Mouse (Mus musculus) inflammation-experienced regulatory T-cells, adult 6 months (primary cell): ENCODE data around the gene Mrpl27. TPM values are rescaled to one million over a fixed set of nuclear protein-coding genes. Genes with fewer than 3 reads are reported as not detected.
A peak's percentile ranks its signal among the peaks of the same experiment; 100 is the strongest.
"Not testable (repeated sequence)": the region's sequence is repeated elsewhere in the genome, so short reads cannot be mapped to it uniquely, and the experiment has no call there.

Experiments
- ATAC-seq: one replicate; pipeline ENCODE4 v1.8.0; 2017
- polyA plus RNA-seq, 3 experiments: library from polyadenylated mRNA; unstranded; fragments of 100-300 nt; shearing (Covaris generic); gene quantifications; one replicate each; pipeline ENCODE4 v1.2.1; 2017

The Mrpl27 gene
- polyA plus RNA-seq, 3 experiments from 2014 or later: 60.7 to 91.2 (median 68.4) TPM

DNA sequence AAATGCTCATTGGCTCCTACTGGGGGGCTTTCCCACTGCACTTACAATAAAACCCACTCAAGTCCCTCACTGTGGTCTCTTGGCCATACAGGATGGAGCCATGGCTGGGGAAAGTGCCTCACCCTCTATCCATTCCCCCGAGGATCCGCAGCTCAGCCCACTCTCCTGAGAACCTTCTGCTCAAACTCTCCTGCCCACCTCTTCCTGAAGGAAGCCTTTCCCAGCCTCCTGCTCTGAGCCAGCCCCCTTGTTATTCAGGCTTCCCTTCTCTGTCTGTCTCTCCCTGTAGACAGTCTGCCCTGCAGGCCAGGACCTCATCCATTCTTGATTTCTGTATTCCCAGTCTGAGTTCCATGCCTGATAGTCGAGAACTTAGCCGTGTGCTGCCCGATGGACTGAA, 21.4 kb downstream of the Mrpl27 start:
- no peak for ATAC-seq

DNA sequence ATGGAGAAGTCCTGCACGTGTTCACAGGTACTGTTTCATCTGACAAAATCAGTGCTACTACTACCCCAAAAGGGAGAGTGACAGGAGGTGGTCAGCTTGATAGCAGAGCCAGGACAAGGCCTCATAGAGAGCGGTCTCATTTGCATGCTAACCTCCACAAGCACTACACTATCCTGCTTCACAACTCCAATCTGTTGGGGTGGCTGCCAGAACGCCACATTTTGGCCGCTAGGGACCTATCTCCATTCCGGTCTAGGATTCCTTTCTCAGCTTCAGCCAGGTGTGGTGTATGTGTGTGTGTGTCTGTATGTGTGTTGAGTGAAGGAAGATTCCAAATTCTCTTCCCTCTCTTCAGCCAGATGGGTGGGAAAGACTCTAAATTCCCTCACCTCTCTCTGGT, 21.9 kb downstream of the Mrpl27 start:
- ATAC-seq: no peak

DNA sequence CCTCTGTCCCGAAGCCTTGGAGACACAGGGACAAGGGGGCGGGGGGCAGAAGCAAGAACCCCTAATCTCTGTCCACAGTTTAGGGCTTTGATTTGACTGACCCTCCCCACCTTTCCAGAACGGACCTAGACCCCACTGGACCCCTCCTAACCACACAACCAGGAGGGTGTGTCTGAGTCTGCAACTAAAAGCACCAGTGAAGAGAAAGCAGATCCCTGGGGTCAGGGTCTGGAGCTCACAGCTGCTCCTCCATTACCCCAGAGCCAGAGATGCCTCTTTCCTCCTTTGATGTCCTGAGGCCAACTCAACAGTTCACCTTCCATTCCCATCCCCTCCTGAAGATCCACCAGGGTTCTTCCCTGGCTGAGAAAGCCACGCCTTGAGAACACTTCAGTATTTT, 22.7 kb downstream of the Mrpl27 start:
- no peak for ATAC-seq

DNA sequence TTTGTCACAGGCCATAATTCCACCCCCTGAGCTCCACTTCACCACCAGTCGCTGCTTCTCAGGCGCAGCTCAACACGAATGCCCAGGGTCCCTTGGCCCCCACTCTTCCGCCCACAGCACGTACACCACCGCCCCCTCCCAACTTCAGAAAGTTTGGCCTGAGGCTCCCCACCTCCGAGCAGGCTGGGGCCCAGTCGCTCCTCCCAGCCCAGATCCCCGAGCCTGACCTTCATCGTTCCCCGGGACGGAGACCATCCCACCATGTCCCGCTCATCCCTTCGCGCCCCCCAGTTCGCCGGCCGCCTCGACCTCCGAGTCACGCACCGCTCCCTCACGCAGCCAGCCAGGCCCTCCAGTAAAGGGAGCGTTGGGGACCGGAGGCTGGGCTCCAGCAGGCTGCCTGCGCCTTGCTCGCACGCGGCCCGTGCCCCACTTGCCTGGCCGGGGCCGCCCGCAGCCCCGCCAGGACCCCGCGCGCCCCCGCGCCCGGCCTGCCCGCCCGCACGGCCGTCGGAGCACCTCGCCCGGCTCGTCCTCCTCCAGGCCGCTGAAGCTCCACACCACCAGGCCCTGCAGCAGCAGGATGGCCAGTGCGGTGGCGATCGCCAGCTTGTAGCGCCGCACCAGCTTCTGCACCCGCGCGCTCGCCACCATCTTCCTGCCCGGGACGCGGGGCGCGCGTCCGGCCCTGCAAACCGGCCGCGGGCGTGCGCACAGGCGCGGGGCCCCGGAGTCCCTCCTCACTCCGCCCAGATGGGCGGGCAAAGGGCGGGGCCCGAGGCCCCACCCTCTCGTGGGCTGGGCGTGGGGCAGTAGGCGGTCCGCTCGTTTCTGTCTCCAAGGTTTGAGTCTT, 23.4 kb downstream of the Mrpl27 start, which contains the start of gene Xylt2:
Gene Xylt2 (minus strand): TSS at position 762 of the 853 bp plus-strand sequence.
- ATAC-seq: peak; percentile 90

DNA sequence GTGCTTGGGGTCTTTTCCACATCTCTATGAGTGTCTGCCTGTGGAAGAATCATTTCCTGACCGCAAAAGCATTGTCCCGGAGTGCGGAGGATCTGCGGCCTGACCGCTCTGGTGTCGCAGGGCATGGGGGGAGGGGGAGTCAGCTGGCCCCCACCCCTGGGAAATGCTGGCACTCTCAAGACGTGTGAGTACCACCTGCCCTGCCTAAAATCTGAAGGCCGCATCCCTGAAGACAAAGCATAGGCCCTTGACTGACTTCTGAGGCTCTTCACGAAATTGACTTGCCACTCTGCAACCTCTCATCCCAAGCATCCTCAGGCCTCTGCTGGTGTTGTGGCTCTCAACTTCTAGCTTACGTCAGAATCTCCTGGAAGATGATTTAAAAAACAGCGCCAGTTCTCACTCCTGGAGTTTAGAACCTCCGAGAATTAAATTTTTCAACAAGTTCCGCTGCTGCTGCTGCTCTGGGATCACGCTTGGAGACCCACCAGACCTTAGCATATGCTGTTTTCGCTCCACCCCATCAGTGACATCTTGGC, 24.1 kb downstream of the Mrpl27 start:
- peak; percentile 29 for ATAC-seq

DNA sequence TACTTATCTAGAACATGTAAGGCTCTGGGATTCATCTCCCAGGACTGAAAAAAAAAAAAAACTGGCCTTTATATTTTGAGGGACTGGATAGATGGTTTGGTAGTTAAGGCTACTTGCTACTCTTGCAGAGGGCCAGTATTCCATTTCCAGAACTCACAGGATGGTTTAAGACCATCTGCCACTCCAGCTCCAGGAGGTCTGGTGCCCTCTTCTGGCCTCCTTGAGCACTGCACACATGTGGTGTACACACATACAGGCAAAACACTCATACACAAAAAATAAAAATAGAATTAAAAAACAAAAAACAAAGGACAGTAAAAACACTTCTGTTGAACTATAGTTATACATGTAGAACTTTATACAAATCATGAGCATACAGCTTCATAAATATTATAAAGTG, 27.1 kb downstream of the Mrpl27 start:
- ATAC-seq: no peak

DNA sequence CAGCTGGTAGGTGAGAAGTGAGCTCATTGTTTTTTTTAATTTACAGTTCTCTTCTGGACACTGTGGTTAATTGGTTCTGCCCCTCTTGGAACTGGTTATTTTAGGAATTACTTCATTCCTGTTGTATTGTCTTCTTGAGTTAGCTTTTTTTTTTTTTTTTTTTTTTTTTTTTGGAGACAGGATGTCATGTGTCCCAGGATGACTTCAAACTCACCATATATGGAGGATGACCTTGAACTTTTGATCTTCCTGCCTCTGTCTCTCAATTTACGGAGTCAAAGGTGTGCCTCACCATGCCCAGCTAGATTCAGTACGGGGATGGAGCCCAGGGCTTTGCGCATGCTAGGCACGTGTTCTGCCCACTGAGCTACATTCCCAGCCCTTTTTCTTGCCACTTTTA, 28.1 kb downstream of the Mrpl27 start:
- ATAC-seq: no peak

DNA sequence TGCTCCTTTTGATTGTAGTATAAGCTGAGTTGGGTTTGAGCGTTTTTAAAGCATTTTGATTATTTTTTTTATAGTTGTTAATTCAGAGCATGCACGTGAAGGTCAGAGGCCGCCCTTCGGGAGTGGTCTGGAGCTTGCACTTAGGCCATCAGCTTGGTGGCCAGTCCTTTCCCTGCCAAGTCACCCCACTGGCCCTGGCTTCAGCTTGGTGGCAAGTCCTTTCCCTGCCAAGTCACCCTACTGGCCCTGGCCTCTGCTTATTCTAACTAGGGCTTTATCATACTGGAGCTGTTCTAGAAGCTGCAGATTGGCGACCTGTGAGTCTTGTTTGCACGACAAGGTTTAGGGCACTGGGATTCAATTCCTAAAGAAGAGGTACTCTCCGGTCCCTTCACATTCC, 28.9 kb downstream of the Mrpl27 start:
- ATAC-seq: no peak

DNA sequence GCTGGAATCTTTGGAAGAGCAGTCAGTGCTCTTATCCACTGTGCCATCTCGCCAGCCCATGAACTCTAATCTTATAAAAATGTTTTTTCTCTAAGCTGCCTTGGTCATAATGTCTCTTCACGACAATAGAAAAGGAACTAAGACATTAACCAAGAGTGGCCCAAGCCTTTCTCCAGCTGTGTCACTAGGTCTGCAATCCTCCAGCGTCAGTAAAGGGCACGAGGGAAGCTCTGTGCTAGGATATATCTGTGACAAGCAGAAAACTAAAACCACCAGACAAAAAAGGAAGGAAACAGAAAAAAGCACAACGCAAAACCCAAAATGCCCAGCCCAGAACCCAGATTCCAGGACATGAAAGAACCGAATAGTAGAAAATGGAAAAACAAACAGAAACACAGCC, 33.6 kb downstream of the Mrpl27 start:
- no peak for ATAC-seq

DNA sequence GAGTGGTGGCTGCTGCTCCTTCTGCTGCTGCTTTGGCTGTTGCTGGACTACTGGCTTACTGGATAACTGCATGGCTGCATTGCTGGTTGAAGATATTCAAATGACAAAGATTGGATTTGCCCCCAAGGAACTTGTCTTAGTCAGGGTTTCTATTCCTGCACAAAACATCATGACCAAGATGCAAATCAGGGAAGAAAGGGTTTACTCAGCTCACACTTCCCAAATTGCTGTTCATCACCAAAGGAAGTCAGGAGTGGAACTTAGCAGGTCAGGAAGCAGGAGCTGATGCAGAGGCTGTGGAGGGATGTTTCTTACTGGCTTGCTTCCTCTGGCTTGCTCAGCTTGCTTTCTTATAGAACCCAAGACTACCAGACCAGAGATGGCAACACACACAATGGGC, 38.9 kb downstream of the Mrpl27 start:
- not testable (repeated sequence) for ATAC-seq

DNA sequence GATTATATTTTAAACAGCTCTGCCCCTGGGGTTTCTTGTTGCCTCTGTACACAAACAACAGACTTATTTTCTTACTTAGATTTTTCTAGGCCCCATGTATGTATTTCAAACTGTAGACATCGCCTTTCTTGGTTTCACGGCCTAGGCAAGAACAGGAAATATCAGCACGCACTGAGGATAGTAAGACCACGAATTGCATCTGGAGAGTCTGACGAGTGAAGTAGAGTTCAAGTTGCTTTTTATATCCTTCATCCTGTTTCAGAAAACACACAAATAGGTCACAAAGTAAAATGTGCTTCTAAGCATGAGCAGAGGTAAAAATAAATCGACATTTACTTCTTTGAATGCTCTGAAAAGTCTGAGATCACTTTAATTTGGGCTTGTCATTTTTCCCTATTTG, 41.9 kb downstream of the Mrpl27 start:
- ATAC-seq: no peak

DNA sequence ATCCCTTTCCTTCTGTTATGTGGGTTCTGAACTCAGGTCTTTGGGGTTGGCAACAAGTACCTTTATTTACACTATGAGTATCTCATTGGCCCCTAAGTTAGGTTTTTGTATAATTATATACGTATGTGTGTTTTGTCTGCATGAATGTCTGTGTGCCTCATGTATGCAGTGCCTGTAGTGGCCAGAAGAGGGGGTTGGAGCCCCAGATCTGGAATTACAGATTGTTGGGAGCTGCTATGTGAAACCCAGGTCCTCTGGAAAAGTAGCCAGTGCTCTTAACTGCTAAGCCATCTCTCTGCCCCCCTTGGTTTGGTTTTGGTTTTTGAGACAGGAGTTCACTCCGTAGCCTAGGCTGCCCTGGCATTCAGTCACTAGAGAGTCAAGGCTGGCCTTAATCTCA, 43.6 kb downstream of the Mrpl27 start:
- no peak for ATAC-seq

DNA sequence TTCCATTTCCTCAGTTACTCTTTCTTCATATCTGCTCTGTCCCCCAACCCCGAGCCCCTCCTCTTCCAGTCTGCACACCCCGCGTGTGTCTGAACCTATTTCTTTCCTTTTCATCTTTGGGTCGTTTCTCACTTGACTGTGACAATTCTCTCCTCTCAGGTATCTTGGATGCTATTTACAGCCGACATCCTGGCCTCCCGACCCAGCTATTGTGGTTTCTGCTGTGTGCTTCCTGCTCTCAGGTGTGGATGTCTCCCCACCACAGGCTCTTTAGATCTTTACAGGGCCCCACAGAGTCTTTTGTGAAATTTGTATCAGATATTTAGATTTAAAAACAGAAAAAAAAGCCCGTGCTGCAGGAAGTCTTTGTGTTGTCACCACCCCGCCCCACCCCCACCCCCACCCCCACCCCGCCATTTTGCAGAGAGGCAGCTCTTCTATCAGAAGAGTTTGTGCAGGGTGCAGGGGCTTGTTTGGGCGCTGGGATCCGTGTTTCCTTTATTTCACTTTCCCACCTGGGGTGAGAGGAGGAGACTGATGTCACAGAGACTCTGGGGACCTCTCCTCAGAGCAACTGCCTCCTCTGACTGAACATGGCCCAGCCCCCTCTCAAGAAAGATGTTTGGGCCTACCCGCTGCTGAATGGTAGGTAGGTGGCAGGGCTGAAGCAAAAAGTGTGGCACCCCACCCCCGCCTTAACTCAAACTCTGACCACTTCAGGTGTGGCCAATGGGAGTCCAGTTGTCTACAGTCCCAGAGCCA, 44.3 kb downstream of the Mrpl27 start:
- ATAC-seq: peak; percentile 96

DNA sequence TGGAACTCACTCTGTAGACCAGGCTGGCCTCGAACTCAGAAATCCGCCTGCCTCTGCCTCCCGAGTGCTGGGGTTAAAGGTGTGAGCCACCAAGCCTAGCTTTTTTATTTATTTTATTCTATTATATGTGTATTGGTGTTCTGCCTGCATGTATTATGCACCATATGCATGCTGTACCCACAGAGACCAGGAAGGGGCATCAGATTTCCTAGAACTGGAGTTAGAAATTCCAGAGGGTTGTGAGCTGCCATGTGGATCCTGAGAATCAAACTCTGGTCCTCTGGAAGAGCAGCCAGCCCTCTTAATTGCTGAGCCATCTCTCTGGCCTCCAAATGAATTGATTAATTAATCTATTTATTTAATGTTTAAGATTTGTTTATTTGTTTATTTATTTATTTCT, 45.8 kb downstream of the Mrpl27 start:
- ATAC-seq: no peak

DNA sequence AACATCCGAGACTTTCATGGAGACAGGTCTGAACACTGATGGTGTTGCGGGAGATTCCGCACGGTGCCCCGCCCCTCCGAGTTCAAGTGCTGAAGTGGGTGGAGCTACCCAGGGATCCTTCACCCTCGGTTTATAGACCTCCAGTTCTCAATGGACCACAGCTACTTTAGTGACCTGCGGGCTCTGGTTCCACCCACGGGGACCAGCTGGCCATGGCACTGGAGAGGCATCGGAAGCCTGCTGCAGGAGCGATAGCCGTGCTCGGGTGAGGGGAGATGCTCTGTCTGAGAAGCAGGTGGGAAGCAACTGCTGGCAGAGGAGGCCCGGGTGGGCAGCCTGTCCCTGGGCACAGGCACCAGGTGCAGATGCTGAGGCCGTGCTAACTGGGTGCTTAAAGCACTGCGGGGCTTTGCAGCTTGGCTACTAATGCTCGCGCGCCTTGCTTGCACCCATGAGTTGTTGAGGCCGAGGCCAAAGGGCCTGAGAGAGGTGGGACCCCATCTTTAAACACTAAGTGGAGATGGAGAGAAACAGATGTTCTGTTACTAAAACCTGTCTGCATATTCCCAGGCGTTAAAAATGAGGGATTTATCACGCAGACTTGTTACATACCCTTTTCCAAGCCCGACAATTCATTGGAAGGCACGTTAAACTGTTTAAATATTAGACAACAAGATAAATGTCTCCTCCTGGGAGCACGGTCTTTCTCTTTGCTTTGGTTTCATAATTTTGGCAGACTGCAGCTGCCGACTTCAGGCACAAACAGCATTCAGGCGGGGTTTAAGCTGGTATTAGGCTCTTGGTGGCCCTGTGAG, 48.0 kb downstream of the Mrpl27 start:
- no peak for ATAC-seq

DNA sequence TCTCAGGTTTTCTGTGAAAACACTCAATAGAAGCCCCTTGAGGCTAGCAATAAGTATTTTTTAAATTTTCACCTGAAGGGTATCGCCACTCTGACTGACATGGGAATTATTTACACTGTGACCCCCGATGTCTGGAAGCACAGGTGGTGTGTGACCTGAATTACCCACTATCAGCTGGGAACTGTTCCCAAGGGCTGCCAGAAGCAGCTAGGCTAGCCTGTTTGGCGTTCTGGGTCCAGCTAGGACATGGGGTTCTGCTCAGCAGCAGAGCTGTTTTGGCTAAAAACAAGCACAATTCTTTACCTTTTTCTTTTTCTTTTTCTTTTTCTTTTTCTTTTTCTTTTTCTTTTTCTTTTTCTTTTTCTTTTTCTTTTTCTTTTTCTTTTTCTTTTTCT, 48.6 kb downstream of the Mrpl27 start:
- no peak for ATAC-seq

DNA sequence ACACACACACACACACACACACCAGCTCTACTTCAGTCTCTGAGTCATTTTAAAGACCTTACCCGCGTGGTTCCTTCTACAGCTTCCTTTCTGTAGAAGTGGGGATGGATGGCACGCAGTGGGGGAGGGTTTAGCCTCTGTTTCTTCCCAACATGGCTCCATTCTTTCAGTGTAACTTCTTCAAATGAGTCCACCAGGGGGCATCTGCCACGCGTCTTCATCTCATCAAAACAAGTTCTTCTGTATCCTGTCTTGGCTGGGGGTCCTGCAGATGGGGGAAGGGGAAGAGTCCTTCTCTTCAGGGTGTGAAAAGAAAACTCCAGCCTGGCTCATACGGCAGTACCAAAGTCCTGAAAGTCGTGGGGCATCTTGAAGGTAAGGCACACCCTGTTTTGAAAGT, 50.5 kb downstream of the Mrpl27 start:
- no peak for ATAC-seq

DNA sequence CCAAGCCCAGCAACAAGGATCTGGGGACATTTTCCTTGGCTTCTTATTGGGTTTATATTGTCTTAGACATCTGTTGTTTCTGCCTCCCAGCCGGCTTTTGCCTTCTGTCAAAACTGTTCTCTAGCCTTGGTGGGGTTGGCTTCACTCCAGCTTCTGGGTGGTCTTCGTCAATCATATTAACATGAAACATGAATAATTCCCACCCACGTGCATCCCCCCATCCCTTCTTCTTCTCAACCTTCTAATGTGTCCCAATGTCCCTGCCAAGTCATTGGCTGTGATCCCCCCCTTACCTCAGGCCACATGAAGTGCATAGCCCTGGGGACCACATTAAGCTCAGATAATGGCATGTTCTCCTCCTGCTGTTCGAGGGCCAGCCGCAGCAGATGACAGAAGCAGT, 50.9 kb downstream of the Mrpl27 start, which contains the start of gene Gm11541:
Gene Gm11541 (minus strand): TSS at position 28 of the 400 bp plus-strand sequence.
- ATAC-seq: no peak
